Mouse (Mus musculus) heart, adult 9 months (tissue): ENCODE measurements at regions not wholly inside any gene's neighbourhood (a gene's known extent, or its start where the extent isn't known, plus 50 kb on each side); places are given as distances from the start of the nearest gene placed in this dataset.

Source experiments
- DNase-seq, 2 experiments: peaks; one replicate each; pipeline ENCODE4 v3.0.0; 2022; ENCODE audit warnings: low spot score in 2 of 2

DNA sequence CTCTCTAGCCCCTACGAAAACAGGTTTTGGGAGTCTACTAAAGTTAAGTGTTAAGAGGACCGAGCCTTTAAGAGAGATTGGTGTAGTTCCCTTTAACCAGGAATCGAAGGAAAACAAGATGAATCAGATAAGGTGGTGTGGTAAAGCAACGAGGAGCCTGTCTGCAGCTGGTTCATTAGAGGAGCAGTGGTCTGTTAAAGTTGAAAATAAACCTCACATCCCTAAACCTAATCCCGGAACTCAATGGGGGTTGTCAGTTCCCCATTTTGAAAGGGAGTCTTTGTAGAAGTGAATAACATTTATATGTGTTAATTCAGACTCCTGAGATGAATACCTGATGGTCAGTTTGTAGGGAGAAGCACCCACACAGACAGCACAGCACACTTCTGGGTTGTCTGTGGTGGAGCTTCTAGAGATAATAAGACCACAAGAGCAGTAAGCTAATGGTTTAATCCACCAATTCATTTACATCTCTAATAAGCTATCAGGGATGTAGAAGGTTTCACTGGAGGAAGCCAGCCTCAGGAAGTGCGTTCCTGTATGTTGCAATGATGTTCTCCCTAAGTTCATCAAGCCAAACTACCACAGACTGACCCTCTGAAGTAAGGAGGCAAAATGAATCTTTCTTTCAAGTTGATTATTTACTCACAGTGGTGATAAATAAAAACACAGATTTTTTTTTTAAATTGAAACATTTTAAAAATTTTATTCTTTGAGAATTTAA, 318.9 kb upstream of the Nrp1 start:
- peak in 1 of 2 experiments; percentile 9 for DNase-seq

DNA sequence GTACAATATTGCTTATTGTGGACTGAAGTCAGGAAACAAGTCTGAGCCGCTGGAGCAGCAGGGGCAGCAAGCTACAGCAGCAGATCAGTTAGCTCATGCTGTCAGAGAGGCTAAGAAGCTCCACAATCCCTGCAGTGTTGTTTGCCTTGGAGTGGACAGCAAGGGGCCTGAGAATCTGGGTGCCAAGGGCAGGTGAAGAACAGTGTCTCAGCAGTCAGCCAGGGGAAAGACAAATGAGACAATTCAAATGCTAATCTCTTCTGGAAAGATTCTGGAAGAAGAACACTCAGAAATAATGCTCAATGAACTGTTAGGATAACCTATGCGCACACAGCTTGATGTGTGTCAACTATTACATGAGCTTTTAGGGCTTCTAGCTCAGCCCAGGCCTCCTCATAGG, 315.5 kb upstream of the Nrp1 start:
- DNase-seq: no peak

DNA sequence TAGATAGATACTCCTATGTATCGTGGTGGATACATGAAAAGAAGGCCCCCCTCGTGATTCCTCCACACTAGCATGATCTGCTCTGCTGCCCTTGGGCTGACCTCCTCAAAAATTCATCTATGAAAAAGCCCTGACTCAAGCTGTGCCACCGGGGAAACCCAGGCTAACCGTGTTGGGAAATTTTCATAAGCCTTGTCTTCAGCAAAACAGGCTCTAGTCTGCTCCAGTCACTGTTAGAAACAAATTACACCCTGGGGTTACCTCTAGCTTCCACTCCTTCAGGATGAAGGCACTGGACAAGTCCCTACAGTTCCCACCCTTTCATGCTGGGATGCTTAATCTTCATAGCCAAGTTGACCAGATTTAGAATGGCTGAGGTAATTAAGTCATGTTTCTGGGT, 315.0 kb upstream of the Nrp1 start:
- DNase-seq: no peak

DNA sequence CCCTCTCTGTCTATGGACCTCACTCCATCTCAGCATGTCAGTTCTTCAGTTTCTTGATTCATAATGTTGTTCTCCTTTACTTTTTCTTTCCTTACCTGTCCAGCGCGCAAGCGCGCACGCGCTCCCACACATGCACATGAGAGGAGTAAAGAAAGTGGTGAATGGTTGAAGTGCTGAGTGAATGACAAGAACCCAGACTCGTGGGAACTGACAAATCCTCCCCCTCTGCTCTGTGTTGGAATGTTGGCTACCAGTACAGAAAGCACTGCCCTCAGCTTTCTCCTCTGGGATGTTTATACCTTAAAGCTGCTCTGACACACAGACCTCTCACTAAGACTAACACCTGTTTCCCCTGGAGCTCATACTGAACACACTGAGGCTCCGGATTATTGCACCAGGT, 302.2 kb upstream of the Nrp1 start:
- no peak for DNase-seq

DNA sequence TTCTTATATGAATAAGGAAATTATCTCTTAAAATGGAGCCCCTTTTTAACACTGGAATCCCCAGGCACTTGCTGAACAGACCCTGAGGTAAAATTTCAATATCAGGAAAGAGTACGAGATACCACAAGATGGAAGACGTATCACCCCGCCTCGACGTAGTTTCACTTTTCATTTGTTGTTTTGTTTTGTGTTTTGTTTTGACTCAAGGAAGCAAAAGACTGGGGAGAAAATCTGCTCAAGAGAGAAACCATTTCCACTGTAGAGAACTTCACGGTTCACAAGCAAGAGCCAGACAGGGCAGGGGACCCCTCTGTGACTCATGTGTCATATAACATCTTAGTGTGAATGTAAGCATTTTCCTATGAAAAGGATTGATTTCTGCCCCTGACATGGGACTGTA, 300.6 kb upstream of the Nrp1 start:
- DNase-seq: no peak

DNA sequence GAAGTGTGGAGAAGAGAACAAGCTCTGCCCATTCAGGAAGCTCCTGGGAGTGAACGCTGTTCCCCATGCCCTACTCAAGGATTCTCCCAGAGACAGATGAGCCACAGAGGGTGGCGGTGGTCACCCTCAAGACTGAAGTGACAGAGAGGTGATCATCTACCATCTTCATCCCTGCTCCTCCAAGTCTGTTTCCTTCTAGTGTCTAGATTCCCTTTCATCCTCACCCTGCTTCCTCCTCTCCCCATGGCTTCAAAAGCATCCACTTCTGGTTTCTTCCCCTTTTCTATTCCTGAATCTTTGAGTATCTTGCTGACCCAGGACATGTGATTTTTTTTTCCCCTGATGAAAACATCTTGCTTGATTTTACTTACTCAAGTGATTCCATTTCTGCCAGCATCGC, 298.6 kb upstream of the Nrp1 start:
- peak in 1 of 2 experiments; percentile 53 for DNase-seq

DNA sequence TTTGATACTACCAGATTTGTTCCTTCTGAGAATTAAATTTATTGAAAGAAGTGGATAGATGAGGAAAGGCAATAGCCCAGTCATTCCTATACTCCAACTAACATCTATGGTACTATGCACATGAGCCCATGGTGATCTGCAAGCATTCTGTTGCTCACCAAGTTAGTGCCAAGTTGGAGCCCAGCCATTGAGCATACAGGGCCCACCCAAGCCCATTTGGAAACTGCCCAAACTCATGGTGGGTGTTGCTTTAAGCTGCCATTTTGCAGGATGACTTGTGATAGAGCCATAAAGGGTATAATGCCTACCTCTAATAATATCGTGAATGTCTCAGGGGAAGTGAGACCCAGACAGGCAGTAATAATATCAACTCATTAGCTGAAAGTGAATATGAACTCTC, 294.2 kb upstream of the Nrp1 start:
- no peak for DNase-seq

DNA sequence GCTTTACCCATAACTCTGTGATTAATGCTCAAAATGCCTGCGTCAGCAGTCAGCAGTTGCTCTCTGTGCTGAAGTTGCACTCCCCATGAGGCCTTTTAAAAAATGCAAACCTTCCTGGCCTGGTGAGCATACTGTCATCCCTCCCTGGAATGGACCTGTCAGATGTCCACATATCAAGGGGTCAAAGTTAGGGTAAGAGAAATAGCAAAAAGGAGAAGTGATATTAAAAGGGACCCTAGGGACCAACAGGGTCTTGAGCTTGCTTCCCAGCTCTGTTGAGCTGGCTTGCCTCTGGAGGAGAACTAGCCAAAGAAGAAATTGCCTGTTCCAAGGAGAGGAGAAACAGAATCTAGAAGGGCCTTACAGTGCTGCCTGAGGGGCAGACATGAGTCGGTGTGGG, 293.3 kb upstream of the Nrp1 start:
- DNase-seq: peak in 1 of 2 experiments; percentile 18

DNA sequence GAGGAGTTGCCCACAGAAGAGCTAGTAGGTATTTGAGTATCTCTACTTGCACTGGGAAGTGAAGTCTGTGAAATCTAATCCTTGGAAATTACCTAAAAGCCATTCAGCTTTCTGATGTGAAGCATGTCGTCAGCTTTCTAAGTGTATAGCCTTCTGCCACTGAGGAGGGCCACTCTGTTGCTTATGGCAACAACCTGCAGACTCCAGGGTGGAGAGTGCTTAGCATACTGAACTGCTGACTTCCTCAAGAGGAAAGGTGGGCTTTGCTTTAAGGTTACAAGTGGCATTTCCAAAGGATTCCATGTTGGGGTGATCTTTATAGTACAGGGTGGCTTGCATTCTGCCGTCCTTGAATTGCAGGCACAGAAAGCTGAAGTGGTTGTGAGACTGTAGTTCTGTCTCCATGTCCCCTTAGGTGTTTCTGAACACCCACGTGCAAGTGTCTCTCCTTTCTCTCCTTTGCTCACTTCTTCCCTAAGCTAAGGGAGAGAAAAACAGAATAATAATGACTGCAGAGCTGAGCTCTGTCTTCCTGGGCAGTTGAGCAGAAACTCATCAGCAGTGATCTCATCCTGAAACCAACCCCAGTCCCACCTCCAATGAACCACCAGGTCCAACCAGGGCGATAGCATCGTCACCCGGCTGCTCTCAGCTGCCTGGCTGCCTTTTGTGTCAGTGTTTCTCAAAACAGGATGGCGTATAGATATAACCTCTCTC, 292.3 kb upstream of the Nrp1 start:
- no peak for DNase-seq

DNA sequence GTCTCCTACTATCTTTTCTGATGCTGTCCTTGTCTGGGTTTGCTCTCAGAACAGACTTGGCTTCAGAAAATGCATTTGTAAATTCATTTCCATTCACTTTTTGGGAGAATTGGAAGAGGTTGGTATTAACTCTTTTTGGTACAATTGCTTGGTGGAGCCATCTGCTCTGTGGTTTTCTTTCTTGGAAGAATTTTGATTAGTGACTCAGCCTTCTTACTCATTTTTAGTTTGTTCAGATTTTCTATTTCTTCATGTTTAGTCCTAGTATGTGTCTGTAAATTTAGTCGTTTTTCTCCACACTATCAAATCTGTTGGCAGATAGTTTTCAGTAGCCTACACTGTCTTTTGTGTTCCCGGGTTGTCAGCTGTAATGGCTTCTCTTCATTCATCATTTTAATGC, 288.7 kb upstream of the Nrp1 start:
- no peak for DNase-seq

DNA sequence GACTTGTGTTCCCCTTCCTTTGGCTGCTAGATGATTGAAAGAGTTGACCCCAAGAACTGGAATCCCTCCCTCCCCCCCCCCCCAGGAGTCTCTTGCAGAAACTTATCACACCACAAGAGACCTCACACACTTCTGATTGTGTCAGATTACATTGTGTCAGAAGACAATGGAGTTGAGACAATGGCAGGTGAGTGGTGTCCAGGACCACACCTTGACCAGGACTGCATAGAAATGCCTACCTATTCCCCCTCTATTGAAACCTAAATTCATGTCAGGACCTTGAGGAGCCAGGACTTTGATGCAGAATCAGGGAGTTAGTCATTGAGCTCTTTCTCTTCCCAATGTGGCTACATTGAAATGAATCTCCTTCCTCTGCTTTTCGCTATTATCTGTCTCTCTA, 282.8 kb upstream of the Nrp1 start:
- DNase-seq: no peak

DNA sequence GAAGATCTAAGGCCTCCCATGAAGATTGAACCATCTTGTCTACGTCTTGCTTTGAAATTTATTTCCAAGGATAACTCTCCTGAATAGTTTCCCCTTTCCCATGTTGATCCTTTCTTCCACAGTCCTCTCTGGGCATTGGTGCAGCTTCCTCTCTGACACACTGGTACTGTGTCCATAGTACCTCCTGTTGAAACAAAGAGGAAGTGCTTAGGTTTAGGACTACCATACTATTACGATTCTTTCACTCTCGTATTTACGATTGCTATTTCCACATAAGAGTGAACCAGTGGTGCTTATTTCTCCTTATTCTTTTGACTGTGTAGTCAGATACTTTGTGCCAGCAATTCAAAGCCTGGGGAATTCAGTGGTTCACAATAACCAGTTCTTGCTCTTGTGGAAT, 282.2 kb upstream of the Nrp1 start:
- no peak for DNase-seq

DNA sequence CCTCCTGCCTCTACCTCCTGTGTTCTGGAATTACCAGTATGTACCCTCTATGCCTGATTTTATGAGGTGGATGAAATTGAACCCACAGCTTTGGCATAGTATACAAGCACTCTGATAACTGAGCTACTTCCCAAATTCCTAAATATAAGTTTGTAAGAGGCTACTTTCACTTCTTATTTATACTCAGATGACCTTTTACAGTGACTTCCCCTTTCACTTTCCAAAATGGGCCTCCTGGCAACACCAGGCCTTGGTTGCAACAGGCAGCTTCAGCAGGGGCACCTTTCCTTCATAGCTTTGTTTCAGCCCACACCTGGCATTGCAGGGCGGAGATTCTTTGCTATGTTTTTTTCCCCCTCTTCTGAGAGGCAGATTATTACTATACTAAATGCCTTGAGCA, 279.7 kb upstream of the Nrp1 start:
- peak; percentile 36 to 56 for DNase-seq

DNA sequence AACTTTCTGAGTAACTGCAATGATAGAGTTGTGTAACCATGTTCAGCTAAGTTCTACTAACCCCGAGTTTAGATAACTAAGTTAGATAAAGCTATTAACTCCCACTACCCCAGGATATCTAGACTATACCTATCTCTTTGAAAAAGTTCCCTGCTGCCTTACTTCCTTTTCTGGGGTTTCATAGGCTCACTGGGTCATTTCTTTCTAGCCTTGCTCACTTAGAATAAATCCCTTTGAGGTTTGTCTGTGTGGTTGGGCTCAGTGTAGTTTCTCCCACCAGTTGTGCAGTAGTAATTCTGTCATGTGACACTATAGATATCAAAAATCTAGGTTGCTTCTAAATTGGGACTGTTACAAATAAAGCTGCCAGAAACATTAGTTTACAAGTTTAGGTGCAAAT, 272.6 kb upstream of the Nrp1 start:
- DNase-seq: no peak

DNA sequence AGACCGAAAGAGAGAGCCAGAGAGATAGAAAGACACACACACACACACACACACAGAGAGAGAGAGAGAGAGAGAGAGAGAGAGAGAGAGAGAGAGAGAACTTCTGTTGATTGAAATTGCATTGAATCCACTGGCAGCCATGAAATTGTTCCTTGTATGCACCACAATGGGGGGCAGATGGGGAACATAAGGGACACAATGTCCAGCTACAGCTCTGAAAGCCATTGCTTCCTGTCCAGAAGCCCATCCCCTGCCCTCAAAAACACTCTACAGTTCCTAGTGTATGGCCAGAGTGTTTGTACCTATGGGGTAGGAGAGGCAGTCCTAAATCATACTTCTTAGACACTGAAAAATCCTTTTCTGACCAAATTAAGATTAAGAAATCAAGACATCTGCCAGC, 270.9 kb upstream of the Nrp1 start:
- no peak for DNase-seq

DNA sequence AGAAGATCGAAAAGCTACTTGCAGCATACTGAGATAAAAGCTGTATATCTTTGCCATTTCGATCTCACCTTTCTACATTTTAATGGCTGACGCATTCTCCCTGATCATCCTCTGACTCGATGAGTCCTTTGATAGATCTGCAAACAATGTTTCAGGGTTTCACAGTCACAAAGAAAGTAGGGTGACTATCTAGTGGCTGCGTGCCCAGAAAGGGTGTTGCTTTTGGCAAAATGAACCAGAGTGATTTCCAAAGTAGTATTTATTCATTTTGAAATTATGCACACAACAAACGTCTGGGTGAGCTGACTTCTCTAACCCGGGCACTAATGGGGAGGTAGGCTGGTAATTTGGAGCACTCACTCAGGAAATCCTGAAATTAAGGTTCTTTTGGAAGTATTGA, 265.6 kb upstream of the Nrp1 start:
- DNase-seq: peak; percentile 13 to 52

DNA sequence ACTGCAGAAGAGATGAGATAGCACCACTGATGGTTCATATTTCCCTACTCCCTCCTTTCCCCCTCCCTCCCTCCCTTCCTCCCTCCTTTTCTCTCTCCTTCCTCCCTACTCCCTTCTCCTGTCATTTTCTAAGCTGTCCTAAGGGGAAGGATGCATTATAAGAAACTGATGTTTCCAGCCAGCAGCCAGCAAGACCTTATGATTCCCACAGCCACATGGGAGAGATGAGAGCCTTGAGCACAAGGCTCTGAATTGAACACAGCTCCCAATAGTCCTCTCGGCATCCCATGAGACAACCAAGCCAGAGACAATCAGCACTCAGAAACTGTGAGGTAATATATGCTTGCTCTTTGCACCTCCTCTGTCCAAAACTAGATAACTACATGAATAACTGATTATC, 263.0 kb upstream of the Nrp1 start:
- DNase-seq: peak in 1 of 2 experiments; percentile 16

DNA sequence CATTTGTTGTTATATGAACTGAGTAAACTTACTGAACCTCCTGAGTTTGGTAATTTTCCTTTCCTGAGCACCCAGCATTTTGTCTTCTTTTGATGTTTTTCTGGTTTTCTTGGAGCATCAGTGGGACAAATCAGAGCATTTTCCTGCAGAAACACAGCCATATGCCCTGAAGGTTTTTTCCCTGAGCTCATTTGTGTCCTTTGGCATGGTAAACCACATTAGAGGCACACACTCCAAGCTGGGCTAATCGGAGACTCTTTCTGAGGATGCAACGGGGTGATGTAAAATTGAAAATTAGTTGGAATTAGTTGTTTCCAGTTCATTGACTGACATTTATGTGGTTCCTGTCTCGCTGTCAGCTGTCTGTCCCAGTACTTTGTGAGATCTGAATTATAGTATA, 260.8 kb upstream of the Nrp1 start:
- DNase-seq: no peak

DNA sequence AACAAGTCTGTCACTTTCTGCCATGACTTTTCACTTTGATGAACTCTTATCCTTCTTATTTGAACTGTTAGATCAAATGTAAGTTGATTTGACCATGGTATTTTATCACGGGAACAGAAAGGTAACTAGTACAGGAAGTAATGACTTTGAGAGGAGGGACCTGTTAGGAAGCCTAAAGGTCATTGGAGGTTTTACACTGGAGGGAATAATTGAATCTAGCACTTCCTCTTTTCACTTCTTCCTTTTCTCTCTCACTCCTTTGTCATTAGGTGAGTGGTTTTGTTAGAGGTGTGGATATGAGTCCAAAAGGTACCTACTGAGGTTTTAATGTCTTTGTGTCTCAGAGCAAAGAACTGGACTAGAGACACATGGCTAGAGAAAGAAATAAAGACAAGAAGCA, 255.0 kb upstream of the Nrp1 start:
- no peak for DNase-seq

DNA sequence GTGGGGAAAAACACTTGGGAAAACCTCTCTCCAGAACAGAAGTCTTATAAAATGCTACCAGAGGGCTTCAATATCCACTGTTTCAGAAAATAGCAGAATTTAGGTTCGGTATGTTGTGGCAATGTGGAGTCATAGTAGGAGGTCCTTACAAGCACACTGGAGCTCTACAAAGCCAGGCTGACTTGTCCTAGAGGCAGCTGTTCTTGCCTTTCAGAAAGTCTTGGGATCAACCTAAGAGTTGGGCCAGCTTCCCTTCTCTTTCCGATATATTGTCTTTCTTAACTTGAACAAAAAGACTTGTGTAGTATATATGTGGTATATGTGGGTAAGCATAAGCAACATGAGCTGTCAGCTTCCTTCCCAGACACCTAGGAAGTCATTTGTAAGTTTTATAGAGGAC, 251.8 kb upstream of the Nrp1 start:
- DNase-seq: no peak

DNA sequence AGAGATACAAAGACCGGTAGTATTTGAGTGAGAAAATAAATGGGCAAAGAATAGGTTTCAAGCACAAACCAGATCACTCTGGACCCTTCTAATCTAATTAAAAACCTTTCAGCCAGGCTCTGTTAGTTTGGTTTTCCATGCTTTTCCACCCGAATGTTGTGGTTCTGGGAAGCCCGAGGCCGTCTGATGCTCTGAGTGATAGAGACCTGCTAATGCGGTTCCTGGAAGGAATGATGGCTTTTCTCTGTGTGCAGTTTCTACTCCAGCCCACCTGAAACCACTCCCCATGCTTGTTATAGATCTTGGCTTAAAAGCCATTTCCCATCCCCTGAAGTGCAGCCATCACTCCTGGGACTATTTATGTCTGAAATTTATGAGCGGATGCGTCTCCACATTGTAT, 251.4 kb upstream of the Nrp1 start:
- DNase-seq: no peak

DNA sequence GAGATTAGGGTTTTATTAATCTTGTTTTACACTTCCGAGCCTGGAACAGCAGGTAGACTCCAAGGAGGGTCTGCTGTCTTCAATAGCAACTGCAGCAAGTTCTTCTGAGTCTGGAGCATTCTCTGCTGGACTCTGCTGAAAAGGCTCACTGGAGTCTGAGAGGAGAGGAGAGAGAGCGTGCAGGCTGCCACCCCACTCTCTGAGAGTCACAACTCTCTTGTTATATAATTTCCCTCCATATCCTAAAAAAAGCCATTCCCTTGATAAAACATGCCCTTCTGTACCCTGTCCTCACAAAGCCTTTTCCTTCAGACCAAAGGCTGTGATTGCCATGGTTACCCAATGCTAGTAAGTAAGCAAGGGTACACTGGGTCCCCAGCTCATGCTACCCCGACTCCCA, 249.4 kb upstream of the Nrp1 start:
- peak; percentile 10 to 25 for DNase-seq

DNA sequence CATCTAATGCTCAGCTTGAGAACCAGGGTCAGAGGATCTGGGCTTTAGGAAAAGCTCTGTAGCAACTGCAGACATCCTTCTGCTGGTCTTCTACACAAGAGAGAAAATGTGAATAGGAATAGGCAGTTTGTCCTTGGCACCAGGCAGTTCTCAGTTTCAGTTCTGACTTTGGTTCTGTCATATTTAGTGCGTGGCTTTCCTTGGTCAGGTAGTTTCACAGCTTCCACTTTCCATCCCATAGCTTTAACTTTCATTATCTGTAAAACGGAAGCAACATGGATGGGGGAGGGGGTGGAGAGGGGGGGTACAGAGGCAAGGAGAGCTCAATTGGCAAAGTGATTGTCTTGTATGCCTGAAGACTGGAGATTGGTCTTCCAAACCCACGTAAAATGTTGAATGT, 247.3 kb upstream of the Nrp1 start:
- DNase-seq: no peak

DNA sequence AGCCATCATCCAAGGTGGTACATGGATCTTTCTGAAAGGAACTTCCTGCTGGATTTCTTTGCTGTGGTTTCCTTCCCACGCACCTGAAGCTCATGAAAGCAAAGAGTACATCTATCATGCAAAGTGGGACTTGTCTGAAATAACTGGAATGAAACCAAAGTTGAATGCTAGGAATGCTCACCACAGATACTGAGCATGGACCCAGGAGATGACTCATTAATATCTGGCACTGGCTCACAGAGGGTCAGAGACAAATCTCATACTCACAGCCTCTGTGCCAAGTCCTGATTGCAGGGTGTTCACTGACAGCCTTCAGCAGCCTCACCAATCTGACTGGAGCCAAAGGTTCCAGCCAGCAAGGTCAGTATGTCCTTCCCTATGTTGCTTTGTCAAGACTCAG, 245.3 kb upstream of the Nrp1 start:
- peak; percentile 79 to 83 for DNase-seq
